ENCODE assay signal across 20 mouse cellular contexts in the genomic region with DNA sequence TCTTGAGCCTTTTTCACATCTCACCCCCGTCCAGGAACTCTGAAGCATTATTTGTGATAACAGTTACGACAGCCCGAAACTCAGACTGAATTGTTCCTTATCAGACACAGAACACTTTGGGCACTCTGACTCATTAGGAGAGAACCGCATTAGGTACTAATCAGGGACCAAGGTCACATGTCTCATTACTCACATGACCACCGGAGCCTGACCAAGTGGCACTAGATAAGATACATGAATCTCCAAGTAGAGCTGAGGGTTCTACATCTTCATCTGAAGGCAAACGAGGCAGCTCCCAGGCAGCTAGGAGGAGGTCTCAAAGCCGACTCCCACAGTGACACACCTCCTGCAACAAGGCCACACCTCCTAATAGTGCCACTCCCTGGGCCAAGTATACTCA. TPM values are rescaled to one million over a fixed set of nuclear protein-coding genes. Genes with fewer than 3 reads are reported as not detected.
DNase-seq lines count a peak whose midpoint lies in the region; ATAC-seq and TF ChIP-seq lines count a peak whose summit lies in the region.
"Had no signal": no experiment of that assay in that cellular context is flagged by ENCODE, and none has a peak within 500 bp of the region (broad histone marks: within the 10 kb centered on the region; RNA-seq: fewer than 3 reads in every experiment).

No protein-coding gene starts in this region.

- H3K27me3 ChIP-seq in liver, embryonic 14.5 days (ENCODE audit: control insufficient read depth, insufficient read depth, low read length) = no peaks in the 10 kb centered on the region
- H3K27me3 ChIP-seq: midbrain, embryonic 12.5 days had no signal

- 0 out of 2 replicates have a peak, but pooled peaks have one; percentile 25 for ATAC-seq in common myeloid progenitor, adult 5-6 weeks (replicated peaks; ENCODE audit: low read depth, poor library complexity, severe bottlenecking)
- ATAC-seq in liver, embryonic 14.5 days (ENCODE audit: insufficient read depth) = peak; percentile 91
- ATAC-seq: hindbrain, embryonic 16.5 days; lung, postnatal 0 days had no signal

- 10% methylated on average over 7 of the region's 7 CpGs for WGBS in liver, embryonic 14.5 days (ENCODE audit: insufficient replicate concordance)

- peak; percentile 83 for DNase-seq in heart, adult 11 months
- DNase-seq in heart, adult 9 months (ENCODE audit: low spot score in 2 of 2) = no peak
- peak; percentile 79 for DNase-seq in A20 (ENCODE audit: low read depth, low spot score)
- peak; percentile 60 to 74 (median 65) for DNase-seq in liver, embryonic 14.5 days (ENCODE audit: low read depth in 3 of 3, low spot score in 3 of 3)
- DNase-seq in right cerebral cortex, postnatal 4 days = no peak
- no peak for DNase-seq in right cerebral cortex, adult 2 months (ENCODE audit: low spot score in 2 of 2)
- no peak for DNase-seq in right cerebral cortex, adult 18-20 months
- DNase-seq: cerebellum, adult 18-20 months; embryo, embryonic 11 days; kidney, postnatal 10 days; layer of hippocampus, adult 9-11 months; spleen, adult 18-20 months; thymus, postnatal 25 days had no signal

- no peak overlapping the region for H3K27ac ChIP-seq in liver, embryonic 14.5 days
- H3K27ac ChIP-seq: limb, embryonic 10.5 days; midbrain, embryonic 12.5 days had no signal

- H3K4me2 ChIP-seq in liver, embryonic 14.5 days (ENCODE audit: low read depth) = no peak overlapping the region
- H3K4me2 ChIP-seq: midbrain, embryonic 12.5 days had no signal

- H3K4me1 ChIP-seq in liver, embryonic 14.5 days (replicated peaks; ENCODE audit: control insufficient read depth in 2 of 2, insufficient read depth in 2 of 2, low read length in 1 of 2) = peaks cover 5 to 12% of the 10 kb centered on the region in 2 experiments
- H3K4me1 ChIP-seq: limb, embryonic 10.5 days; midbrain, embryonic 12.5 days had no signal

- no peak for TF ChIP-seq CTCF in liver, embryonic 14.5 days (IDR thresholded peaks at IDR 0.05; ENCODE audit: low read depth)

- H3K9me3 ChIP-seq in liver, embryonic 14.5 days (ENCODE audit: control insufficient read depth, low read length) = no peaks in the 10 kb centered on the region
- H3K9me3 ChIP-seq: limb, embryonic 10.5 days; midbrain, embryonic 12.5 days had no signal

- peak; percentile 72 for TF ChIP-seq EP300 in liver, embryonic 14.5 days (IDR thresholded peaks at IDR 0.05; ENCODE audit: low read depth)

- H3K4me3 ChIP-seq in liver, embryonic 14.5 days (ENCODE audit: insufficient read depth in 1 of 2, low read depth in 2 of 2, low read length in 2 of 2) = no peak overlapping the region
- H3K4me3 ChIP-seq: erythroblast, embryonic 14.5 days; limb, embryonic 10.5 days; midbrain, embryonic 12.5 days had no signal

- no peak overlapping the region for H3K9ac ChIP-seq in liver, embryonic 14.5 days (replicated peaks)
- H3K9ac ChIP-seq: midbrain, embryonic 12.5 days had no signal

- no peaks in the 10 kb centered on the region; the same call in 1 of the 2 replicates for H3K36me3 ChIP-seq in liver, embryonic 14.5 days (replicated peaks; ENCODE audit: control insufficient read depth, insufficient read depth, low read depth)

RNA-seq across cellular contexts. Expression of gene Cybrd1, which starts 21.6 kb away (rescaled TPM):
- total RNA-seq in common myeloid progenitor, adult 5-6 weeks (2017) = 0.14 TPM in 1 of 2 replicates, not detected in the other
- polyA plus RNA-seq in liver, embryonic 14.5 days (2012; rRNA removed) = 0.90 and 0.92 TPM in 2 replicates
- polyA plus RNA-seq in liver, embryonic 14.5 days (2014; fragmentation: Nextera tagmentation; extraction: Ambion mirVana) = 0.38 and 0.58 TPM in 2 replicates
- total RNA-seq: granulocyte monocyte progenitor cell, adult 5-6 weeks had no signal
- polyA plus RNA-seq: erythroblast, embryonic 14.5 days had no signal

RNA-seq across cellular contexts. Expression of gene Mettl8, which starts 40.8 kb away (rescaled TPM):
- total RNA-seq in common myeloid progenitor, adult 5-6 weeks (2017) = 18.7 and 28.3 TPM in 2 replicates
- 4.3 and 5.3 TPM in 2 replicates for polyA plus RNA-seq in liver, embryonic 14.5 days (2012; rRNA removed)
- polyA plus RNA-seq in liver, embryonic 14.5 days (2014; fragmentation: Nextera tagmentation; extraction: Ambion mirVana) = 9.4 and 9.7 TPM in 2 replicates

RNA-seq across cellular contexts. Expression of gene Dcaf17, which starts 41.0 kb away (rescaled TPM):
- 14.0 and 18.1 TPM in 2 replicates for total RNA-seq in common myeloid progenitor, adult 5-6 weeks (2017)
- polyA plus RNA-seq in liver, embryonic 14.5 days (2012; rRNA removed) = 1.8 and 3.2 TPM in 2 replicates
- polyA plus RNA-seq in liver, embryonic 14.5 days (2014; fragmentation: Nextera tagmentation; extraction: Ambion mirVana) = 11.8 and 12.1 TPM in 2 replicates

Comparison
In these comparisons a context has a peak if more than half of its experiments do, and no peak if none do; other contexts are left out.
1. DNase-seq: peak in heart, adult 11 months (single experiment), A20 (single experiment) and liver, embryonic 14.5 days (3 of 3); none in heart, adult 9 months (0 of 2), right cerebral cortex, postnatal 4 days (single experiment), right cerebral cortex, adult 2 months (0 of 2) and right cerebral cortex, adult 18-20 months (single experiment).